Mouse (Mus musculus) midbrain, embryonic 14.5 days (tissue): Measurements from ENCODE around the gene Gm26938. TPM values are rescaled to one million over a fixed set of nuclear protein-coding genes. Genes with fewer than 3 reads are reported as not detected.

Experiments used
- ATAC-seq: fragments of 200-750 bp; cut with Nextera tagmentation; 2 replicates; pipeline ENCODE4 v1.8.0; 2017; ENCODE audit warnings: moderate number of reproducible peaks, moderate library complexity; ENCODE audit not compliant: low FRiP score, low TSS enrichment
- DNase-seq: peaks from one replicate; pipeline ENCODE4 v3.0.0-alpha.2; 2015
- H3K27ac ChIP-seq: fragments of 300-500 bp; sonication (generic); replicated peaks from 2 replicates; pipeline ENCODE4 v1.5.1; 2014; ENCODE audit warnings: mild to moderate bottlenecking, low read depth, low read length, moderate library complexity
- H3K27me3 ChIP-seq: fragments of 300-500 bp; sonication (generic); 2 replicates; pipeline ENCODE4 v1.6.1; 2014; ENCODE audit warnings: low read length, control low read depth, mixed read lengths; ENCODE audit not compliant: control insufficient read depth, insufficient read depth
- H3K36me3 ChIP-seq: fragments of 300-500 bp; sonication (generic); 2 replicates; pipeline ENCODE4 v1.6.1; 2014; ENCODE audit warnings: low read length, control low read depth; ENCODE audit not compliant: control insufficient read depth, insufficient read depth
- H3K4me1 ChIP-seq: fragments of 300-500 bp; sonication (generic); 2 replicates; pipeline ENCODE4 v1.6.1; 2014; ENCODE audit warnings: mild to moderate bottlenecking, antibody characterized with exemption, low read length, control low read depth; ENCODE audit not compliant: control insufficient read depth, insufficient read depth
- H3K4me2 ChIP-seq: fragments of 300-500 bp; sonication (generic); 2 replicates; pipeline ENCODE4 v1.6.1; 2014; ENCODE audit warnings: mild to moderate bottlenecking, low read length, moderate library complexity
- H3K4me3 ChIP-seq: fragments of 300-500 bp; sonication (generic); replicated peaks from 2 replicates; pipeline ENCODE4 v1.5.1; 2014; ENCODE audit warnings: low read depth, low read length
- H3K9ac ChIP-seq: fragments of 300-500 bp; sonication (generic); replicated peaks from 2 replicates; pipeline ENCODE4 v1.6.1; 2014; ENCODE audit warnings: mild to moderate bottlenecking, low read length, moderate library complexity
- H3K9me3 ChIP-seq: fragments of 300-500 bp; sonication (generic); 2 replicates; pipeline ENCODE4 v1.6.1; 2016; ENCODE audit warnings: low read length, control low read depth, mixed read lengths; ENCODE audit not compliant: control insufficient read depth
- WGBS: fragments of 180-500 bp; shearing (Covaris S2); extraction: QIAGEN DNeasy Blood & Tissue Kit; methylation state at CpG from one replicate; pipeline ENCODE4 v1.1.7; 2014; 5-methylcytosine and 5-hydroxymethylcytosine counted together
- polyA plus RNA-seq: library from polyadenylated mRNA; unstranded; fragments of >200 nt; fragmentation: Nextera tagmentation; extraction: Ambion mirVana; gene quantifications from 2 replicates; pipeline ENCODE4 v1.2.1, GENCODE M21; 2014

Gene Gm26938
- polyA plus RNA-seq, 1 experiment from 2014 or later, result 0.62 TPM

DNA sequence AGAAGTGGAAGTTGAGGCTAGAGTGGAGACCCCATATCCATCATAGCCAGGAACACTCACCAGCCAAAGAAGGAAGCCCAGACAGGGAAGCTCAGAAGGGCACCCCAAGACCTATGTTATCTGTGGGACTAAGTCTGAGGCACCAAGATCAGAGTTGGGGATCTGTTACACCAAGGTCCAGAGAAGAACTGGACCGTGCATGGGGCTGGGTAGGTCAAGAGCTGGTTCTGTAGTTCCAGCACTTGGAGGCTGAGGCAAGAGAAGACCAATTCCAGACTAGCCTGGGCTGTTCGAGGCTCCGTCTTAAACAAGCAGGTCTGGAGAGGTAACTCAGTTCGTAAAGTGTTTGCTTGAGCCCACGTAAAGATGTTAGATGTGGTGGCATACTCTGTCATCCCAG lies 32.1 kb downstream of the Gm26938 start:
- H3K27me3 ChIP-seq, result no peaks in the 10 kb centered on the region
- no peak overlapping the region for H3K4me2 ChIP-seq
- H3K36me3 ChIP-seq, result no peaks in the 10 kb centered on the region
- no peaks in the 10 kb centered on the region for H3K9me3 ChIP-seq
- 89% methylated on average over 5 of the region's 5 CpGs for WGBS
- H3K4me1 ChIP-seq, result peaks cover 39% of the 10 kb centered on the region
- no peak overlapping the region for H3K27ac ChIP-seq
- DNase-seq, result no peak
- ATAC-seq, result no peak
- no peak overlapping the region for H3K9ac ChIP-seq
- no peak overlapping the region for H3K4me3 ChIP-seq

DNA sequence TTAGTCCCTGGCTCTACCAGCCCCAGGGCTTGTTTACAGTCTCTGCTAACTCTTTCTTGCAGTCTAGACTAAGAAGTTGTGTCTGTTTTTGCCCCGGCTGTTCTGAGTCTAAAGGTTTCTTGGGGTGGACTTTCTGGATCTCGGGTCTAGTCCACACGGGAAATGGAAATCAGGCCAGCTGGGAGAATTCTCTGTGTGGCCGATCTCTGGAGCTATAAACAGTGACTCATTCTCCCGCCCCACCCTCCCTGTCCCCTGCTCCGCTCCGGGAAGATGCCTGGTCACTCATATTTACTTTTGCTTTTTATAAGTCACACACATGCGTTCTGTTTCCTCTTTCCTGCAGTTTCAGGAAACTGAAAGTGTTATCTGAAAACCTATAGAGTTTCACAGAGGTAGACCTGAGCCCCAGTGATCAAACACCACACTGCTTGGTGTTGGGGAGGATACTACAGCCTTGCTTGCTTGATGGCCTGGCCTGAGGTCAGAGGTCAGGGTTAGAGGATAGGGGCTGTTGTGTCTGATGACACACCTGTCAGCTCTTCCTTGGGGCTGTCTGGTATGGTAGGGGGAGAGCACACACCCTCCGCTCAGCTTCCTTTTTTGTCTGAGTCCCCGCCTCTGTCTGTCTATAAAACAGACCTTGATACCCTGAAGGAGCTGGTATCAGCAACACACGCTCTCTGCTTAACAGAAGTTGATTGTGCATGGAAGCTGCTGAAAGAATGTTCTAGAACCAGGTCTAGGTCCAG lies 32.7 kb downstream of the Gm26938 start:
- no peak overlapping the region for H3K27ac ChIP-seq
- no peak overlapping the region for H3K4me3 ChIP-seq
- H3K9ac ChIP-seq, result no peak overlapping the region
- no peak for DNase-seq
- no peaks in the 10 kb centered on the region for H3K9me3 ChIP-seq
- no peaks in the 10 kb centered on the region for H3K36me3 ChIP-seq
- H3K27me3 ChIP-seq, result no peaks in the 10 kb centered on the region
- 80% methylated on average over 11 of the region's 11 CpGs for WGBS
- ATAC-seq, result no peak
- H3K4me1 ChIP-seq, result peaks cover 33% of the 10 kb centered on the region
- H3K4me2 ChIP-seq, result no peak overlapping the region; the same call in 1 of the 2 replicates

DNA sequence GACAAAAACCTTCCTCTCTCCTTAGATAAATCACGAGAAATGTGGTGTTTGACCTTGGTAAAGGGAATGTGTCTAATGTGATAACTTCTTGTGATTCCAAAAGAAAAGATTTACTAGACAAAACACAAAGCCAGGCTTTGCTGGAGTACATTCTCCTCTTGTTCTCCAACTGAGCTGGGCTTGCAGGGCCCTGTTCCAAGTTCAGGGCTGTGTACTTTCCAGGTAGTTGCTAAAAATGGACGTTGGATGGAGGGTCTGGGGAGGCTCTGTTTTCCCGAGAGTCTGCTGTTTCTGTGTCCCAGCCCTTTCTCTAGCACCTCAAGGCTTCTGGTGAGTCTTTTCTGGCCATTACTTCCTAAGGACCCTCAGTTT lies 33.3 kb downstream of the Gm26938 start:
- Histone ChIP-seq H3K36me3 (no peaks in the 10 kb centered on the region), H3K4me1 (peaks cover 27% of the 10 kb centered on the region), H3K9me3 (no peaks in the 10 kb centered on the region), H3K4me3 (no peak overlapping the region), H3K27ac (no peak overlapping the region), H3K4me2 (peak overlapping the region; percentile 100), H3K9ac (no peak overlapping the region), H3K27me3 (no peaks in the 10 kb centered on the region)
- DNase-seq (no peak), ATAC-seq (no peak)
- 52% methylated on average over 3 of the region's 3 CpGs for WGBS

DNA sequence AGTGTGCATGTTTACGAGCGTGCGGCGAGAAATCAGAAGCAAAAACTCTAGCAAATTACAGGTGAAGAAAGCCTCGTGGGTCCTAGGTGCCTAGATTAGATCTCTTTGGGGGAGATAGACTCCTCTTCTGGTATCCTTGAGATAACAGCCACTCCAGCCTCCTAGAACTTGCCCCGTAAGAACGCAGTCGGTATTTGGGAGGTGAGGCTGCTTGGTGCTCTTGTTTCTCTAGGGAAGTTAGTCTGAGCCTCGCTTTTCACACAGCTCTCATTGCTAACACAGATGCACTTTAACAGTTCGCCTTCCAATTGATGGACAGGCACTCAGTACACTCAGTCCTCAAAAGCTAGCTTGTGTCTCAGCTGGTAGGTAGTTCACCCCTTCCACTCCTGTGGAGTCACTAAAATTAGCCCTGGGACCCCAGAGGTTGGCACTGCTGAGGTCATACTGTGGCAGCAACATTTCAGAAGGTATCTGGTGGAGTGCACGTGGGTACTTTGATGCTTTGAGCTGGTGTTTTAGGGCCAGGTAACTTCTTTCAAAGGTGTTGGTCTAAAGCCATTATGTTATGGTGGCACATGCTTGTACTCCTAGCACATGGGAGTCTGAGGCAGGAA lies 33.9 kb downstream of the Gm26938 start:
- peaks cover 21% of the 10 kb centered on the region for H3K4me1 ChIP-seq
- ATAC-seq (no peak), DNase-seq (no peak)
- peak overlapping the region; percentile 62; the same call in 1 of the 2 replicates for H3K9ac ChIP-seq
- no peaks in the 10 kb centered on the region for H3K9me3 ChIP-seq
- H3K27ac ChIP-seq, result no peak overlapping the region
- H3K36me3 ChIP-seq, result no peaks in the 10 kb centered on the region
- H3K4me3 ChIP-seq, result peak overlapping the region; percentile 75
- peak overlapping the region; percentile 100 for H3K4me2 ChIP-seq
- H3K27me3 ChIP-seq, result no peaks in the 10 kb centered on the region
- WGBS, result 25% methylated on average over 11 of the region's 11 CpGs

DNA sequence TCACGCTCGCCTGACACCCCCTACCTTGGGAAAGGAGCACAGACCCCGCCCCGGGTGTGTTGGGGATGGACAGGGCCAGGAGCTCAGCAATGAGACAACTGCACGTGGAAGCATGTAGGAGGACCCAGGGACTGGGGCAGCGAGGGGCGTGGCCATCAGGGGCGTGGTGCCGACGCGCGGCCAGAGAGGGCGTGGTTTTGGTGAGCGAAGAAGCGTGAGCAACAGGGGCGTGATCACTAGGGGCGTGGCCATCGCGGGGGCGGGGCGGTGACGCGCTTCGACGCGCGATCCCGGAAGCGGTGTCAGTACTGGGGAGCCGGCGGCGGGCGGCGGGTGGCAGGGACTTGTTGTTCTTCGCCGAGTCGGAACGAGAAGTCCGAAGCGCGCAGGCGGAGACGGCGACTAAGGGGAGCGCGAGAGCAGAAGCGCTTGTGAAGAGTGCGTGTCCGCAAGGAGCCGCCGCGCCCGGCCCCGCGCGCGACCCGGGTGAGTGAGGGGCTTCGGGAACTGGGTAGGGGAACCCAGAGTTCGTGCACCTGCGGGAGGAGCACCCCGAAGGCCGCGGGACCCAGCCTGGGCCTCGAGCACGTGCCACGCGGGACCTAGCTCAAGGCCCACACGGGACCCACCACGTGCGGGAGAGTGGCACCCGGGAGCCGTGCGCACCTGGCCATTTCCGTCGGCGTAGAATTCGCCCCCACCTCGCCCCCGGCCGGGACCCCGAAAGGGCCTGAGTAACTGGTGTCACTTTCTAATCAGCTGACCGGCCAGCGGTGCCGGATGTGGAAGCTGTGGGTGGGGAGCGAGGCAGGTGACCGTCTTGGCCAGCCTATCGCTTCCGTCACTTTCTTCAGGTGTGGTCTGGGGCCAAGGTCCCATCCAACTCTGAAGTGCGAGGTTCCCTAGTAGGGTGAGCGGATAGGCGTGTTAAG lies 34.7 kb downstream of the Gm26938 start, which contains the start of gene Mafk:
Gene Mafk (plus strand): TSS at position 287 of the 932 bp plus-strand sequence.
- Histone ChIP-seq H3K36me3 (no peaks in the 10 kb centered on the region), H3K4me2 (peak within 1 kb of the TSS; percentile 100), H3K4me1 (peaks cover 13% of the 10 kb centered on the region), H3K4me3 (peak within 1 kb of the TSS; percentile 75), H3K27ac (peak within 1 kb of the TSS; percentile 49), H3K27me3 (no peaks in the 10 kb centered on the region), H3K9me3 (no peaks in the 10 kb centered on the region), H3K9ac (peak within 1 kb of the TSS; percentile 62)
- DNase-seq (peak; percentile 90), ATAC-seq (peak; percentile 88)
- WGBS, result under 1% methylated on average over 92 of the region's 92 CpGs

DNA sequence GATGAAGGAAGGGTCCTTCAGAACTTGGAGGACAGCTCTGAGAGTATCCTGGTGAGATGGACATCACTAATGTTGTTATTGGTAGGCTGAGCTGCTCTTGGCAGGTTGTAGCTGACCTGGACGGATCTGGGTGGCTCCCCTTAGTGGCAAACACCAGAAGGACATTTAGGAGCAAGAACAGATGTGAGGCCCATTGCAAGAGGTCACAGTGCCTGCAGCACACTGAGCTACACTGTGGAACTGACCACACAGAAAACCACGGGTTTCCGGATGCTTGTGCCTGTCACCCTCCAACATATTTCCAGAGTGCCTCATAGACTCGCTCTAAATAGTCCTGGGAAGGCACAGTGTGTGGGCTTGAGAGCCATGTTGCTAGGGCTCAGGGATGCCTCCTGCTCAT lies 36.7 kb downstream of the Gm26938 start:
- Histone ChIP-seq H3K4me3 (no peak overlapping the region), H3K9me3 (no peaks in the 10 kb centered on the region), H3K27me3 (no peaks in the 10 kb centered on the region), H3K27ac (no peak overlapping the region), H3K4me2 (no peak overlapping the region), H3K36me3 (no peaks in the 10 kb centered on the region), H3K9ac (no peak overlapping the region), H3K4me1 (peaks cover 11% of the 10 kb centered on the region)
- 57% methylated on average over 4 of the region's 4 CpGs for WGBS
- DNase-seq (no peak), ATAC-seq (no peak)

DNA sequence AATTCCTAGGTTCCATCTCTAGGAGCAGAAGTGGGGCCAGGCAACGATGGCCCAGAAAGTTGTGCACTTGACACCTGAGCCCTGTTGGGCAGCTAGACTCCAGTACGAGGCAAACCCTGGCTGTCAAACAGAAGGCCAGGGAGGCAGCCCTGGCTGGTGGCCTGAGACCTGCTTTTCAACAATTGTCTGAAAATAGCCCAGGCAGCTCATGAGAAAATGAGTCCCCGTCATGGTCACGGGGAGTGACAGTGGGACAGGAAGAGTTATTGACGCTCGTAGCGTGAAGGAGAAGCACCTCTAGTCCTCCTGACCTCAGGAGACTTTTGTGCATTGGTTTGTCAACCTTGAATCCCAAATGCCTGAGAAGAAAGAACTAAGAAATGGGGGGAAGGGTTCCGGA lies 44.8 kb downstream of the Gm26938 start:
- Histone ChIP-seq H3K36me3 (no peaks in the 10 kb centered on the region), H3K9ac (no peak overlapping the region), H3K4me3 (no peak overlapping the region), H3K27ac (no peak overlapping the region), H3K9me3 (no peaks in the 10 kb centered on the region), H3K4me1 (no peaks in the 10 kb centered on the region), H3K27me3 (no peaks in the 10 kb centered on the region), H3K4me2 (no peak overlapping the region)
- WGBS, result 83% methylated on average over 8 of the region's 8 CpGs
- no peak for DNase-seq
- no peak for ATAC-seq

DNA sequence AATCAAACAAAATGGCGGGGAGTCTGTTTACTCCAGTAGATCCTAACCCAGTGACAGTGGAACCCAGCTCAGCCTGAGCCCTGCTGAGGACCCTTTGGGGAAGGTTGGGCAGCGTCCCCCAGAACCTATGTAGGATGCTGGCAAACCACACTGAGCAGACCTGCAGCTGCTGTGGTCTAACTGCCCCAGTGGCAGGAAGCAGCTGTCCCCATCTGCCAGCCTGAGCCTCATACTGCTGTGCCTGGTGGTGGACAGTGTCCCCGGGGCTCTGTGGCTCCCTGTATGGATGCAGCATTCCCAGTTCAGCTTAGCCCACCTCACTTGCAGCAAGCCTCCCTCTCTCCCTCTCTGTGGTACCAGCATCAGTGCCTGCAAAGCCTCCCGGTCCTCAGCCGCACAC lies 49.2 kb downstream of the Gm26938 start:
- H3K36me3 ChIP-seq, result peaks cover 17% of the 10 kb centered on the region

More for the DNA sequence above, 49.2 kb downstream of the Gm26938 start:
- Histone ChIP-seq H3K4me3 (no peak overlapping the region), H3K4me2 (no peak overlapping the region), H3K9ac (no peak overlapping the region), H3K27me3 (no peaks in the 10 kb centered on the region), H3K27ac (no peak overlapping the region), H3K4me1 (peaks cover 8% of the 10 kb centered on the region; the same call in 1 of the 2 replicates), H3K9me3 (no peaks in the 10 kb centered on the region)
- ATAC-seq, result no peak
- 80% methylated on average over 5 of the region's 5 CpGs for WGBS
- DNase-seq, result no peak
